Mouse (Mus musculus) gastrocnemius, postnatal 14 days (tissue): ENCODE results near the gene Abat. TPM values are rescaled to one million over a fixed set of nuclear protein-coding genes. Genes with fewer than 3 reads are reported as not detected.
"Not testable (repeated sequence)": the region's sequence is repeated elsewhere in the genome, so short reads cannot be mapped to it uniquely, and the experiment has no call there.

ENCODE experiments used
- DNase-seq: peaks from one replicate; pipeline ENCODE4 v3.0.0; 2021; ENCODE audit warnings: mixed read lengths
- intact Hi-C: fragments of 180-260 bp; cut with DNase I; formaldehyde crosslinking; loops from one replicate; pipeline ENCODE4 v1.15.1; 2025; ENCODE audit warnings: low total_unique reads
- total RNA-seq, 2 experiments: library from RNA; stranded (reverse); gene quantifications; 2 replicates each; pipeline ENCODE4 v1.2.3; 2021

Gene Abat
- total RNA-seq, 2 experiments from 2014 or later: 5.5 to 6.4 TPM

DNA sequence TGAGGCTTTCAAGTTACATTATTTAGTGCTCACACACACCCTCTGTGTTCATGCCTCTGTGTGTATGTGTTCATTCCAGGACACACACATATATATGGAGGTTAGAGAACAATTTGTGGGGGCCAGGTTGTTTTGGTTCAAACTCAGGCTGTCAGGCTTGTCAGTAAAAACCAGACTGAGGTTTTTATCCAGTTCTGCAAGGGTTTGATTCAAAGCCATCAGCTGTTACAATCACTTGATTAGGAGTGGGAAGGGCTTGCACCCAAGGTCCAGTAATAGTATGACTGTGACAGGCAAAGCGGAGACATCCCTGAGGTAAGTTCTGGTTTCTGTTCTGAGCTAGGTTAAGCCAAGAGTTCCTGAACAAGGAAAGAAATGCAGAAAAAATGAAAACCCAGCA lies 16.2 kb downstream of the Abat start:
- intact Hi-C loops: no loop called here
- no peak for DNase-seq

DNA sequence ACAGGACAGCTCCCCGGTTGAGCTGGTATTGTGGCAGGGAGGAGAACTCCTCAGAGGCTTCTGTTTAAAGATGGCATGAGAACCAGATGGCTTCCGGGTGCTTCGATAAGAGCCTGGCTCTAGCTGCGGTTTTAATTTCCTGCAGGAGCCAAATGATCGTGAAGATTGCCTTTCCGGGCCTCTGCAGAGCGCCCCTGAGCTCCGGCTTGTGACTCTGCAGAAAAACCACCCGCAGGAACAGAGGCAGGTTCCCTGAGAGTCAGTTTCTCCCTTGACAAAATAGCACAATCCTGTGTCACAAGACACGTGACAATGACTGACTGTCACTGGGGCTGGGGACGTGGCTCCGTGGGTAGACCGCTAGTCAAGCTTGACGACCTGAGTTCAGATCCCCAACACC lies 16.8 kb downstream of the Abat start:
- intact Hi-C loops: no loop called here
- DNase-seq: no peak

DNA sequence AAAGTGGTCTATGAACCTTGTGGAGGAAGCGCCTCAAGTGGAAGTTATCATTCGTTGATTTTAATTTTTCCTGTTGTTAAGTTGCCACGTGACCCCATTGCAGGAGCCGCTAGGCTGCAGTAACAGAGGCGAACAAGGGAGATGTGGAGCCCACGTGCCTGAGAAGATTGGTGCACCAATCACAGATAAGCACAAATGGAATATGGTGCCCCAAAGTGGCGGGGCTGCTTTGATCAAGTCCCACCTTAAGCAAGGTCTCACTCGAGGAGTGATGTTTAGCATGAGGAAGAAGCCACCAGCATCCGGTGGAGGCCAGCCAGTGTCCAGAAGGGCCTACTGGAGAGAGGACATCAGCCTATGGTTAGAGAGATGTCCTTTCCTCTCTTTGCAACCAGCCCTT lies 19.2 kb downstream of the Abat start:
- no peak for DNase-seq
- intact Hi-C loops: no loop called here

DNA sequence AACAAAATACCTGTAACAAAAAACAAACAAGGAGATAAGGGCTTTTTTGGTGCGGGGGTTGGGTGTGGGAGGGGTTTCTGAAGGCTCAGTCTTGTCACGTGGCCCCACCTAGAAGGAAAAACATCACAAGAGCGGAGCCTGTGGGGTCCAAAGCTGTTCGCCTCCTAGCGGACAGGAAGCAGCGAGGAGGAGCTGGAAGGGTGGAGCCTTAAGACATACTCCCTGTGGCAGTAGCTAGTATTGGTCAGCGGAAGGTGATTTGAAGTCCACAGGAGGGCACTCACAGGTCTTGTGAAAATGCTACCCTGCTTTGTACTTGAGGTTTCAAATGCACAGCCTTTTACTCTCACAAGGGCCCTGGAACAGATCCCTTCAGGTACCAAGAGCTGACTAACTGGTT lies 19.7 kb downstream of the Abat start:
- no peak for DNase-seq
- intact Hi-C loops: no loop called here

DNA sequence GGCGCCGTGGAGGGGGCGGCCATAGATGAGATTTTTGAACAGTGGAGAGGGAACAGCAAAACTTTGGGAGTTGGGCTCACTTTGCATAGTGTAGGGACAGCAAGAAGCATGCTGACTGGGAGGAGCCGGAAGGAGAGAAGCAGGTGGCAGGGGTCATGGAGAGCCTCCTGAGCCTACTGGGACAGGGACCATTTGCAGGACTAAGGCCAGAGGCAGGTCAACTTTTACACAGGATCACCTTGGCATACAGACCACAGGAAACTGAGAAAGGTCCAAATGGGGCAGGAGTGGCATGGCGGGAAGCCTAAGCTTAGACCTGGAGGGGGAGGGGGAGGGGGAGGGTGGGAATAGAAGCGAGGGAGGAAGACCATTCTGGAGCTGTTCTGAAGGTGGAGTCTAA lies 20.2 kb downstream of the Abat start:
- no peak for DNase-seq
- intact Hi-C loops: no loop called here

DNA sequence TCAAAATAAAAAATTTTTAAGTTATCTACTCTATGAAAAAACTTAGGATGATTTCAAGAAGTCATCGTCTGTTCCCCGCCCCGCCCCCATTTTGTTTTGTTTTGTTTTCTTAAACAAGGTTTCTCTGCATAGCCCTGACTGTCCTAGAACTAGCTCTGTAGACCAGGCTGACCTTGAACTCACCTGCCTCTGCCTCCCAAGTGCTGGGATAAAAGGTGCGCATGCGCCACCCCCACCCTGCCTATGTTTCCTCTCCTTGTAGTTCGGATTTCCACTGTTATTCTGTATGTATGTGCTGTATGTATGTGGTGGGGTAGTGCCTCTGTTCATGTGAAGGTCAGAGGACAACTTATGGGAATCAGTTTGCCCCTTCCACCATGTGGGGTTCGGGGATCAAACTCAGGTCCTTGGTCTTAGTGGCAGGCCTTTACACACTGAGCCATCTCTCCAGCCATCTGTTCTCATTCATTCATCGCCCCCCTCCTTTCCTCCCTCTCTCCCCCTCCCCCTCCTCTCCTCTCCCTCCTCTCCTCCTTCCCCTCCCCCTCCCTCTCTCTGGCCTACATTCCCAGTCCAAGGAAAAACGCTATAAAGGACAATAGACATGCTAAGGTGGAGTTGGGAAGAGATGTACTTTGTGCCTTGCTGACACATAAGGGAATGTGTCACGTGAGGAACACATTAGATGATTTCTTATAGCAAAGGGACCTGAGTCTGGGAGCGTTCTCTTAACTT lies 21.4 kb downstream of the Abat start:
- DNase-seq: no peak
- intact Hi-C loops: no loop called here

DNA sequence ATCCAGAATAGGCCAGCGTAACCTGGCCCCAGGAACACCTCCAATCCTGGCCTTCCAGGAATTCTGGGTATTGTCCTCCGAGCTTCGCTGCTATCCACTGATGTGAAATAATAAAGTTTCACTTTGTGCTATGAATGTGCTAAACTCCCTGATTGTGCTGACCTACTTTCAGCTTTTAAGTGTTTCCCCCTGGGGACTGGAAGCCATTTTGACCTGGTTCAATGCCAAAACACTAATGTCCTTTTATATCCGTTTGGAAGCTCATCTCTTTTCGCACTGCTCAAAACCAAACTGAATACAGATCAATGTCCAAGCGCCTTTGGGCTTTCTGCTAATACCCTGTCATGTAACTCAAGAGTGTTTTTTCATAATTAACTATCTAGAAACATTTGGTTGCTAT lies 22.2 kb downstream of the Abat start:
- DNase-seq: no peak
- intact Hi-C loops: no loop called here

DNA sequence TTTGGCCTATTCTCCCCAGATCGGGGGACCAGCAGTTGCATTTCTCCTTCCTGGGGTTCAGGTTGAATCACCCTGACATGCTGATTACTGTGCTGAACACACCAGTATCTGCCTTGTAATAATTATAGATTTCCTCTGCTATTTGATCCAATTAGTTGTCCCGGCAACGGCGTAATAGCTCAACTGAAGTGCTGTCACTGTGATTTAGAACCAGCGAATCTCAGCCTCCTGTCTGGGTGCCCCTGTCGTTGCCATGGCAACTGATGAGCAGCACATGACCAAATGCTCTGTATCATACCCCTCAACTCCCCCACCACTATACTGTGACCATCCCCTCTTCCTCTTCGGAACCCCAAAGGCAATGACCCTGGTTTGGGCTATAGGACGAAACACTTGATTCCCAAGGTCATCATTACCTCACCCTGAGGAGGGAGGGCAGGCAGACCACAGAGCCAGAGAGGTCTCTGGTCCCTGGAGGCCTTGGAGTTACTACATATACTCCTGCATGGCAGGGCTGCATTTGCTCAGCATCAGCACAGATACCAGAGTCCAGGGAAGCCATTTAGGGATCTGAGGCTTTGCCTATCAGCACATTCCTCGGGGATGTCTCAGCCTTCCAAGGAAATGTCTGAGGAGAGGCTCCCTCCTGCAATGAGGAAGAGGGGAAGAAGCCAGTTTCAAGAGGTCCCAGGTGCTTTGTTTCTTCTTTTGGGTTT lies 26.1 kb downstream of the Abat start:
- DNase-seq: no peak
- intact Hi-C loops: no loop called here

DNA sequence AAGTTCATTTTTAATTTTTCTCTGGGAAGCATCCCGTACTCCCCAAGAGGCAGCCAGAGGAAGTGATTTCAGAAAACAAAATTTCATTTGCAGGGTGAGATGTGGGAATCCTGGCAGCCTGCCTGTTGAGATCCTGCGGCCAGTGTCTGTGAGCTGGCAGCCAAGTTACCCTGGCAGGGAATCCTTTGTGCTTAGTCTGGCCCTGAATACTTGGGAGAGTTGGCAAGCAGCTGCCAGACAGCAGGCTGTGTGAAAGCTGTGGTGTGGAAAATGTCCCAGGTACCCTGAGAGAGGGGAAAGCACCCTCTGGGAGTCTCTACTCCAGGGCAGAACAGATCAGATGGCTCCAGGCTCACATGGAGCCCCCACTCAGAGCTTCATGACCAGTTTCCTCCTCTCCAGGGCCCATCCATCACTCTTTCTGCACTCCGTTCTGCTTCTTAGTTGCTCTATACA lies 27.7 kb downstream of the Abat start:
- intact Hi-C loops: no loop called here

DNA sequence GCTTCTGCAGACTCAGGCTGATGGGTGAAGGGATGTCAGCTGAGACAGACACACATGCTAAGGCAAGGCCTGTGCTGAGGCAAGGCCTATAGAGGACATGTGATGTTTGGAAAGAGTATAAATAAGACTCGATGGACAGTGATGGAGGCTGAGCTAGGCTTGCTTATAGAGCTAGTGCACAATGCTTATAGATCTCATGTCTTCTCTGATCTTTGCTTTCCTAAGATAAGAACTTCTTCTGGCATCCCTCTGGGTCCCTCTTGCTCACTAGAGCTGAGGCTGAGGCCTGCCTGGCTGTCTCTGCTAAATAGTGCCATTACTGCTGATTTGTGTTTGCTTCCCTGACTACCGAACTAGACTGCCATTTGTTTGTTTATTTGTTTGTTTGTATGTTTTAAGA lies 34.6 kb downstream of the Abat start:
- intact Hi-C loops: no loop called here

More for the DNA sequence above, 27.7 kb downstream of the Abat start:
- peak; percentile 77 for DNase-seq

DNA sequence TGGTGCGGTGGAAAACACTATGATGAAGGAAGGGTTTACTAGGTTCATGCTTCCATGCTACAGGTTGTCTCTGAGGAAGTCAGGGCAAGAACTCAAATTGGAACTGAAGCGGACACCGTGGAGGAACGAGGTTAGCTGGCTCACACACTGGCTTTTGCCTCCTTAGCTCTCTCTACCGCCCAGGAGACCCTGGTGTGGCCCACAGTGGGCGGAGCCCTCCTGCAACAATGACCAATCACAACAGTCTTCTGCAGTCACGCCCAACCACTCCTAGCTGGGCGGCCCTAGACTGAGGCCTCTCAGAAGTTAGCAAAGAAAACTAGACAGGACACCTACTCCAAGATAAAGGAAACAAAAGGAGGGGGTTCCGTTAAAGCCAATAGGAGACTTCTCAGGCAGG lies 36.3 kb downstream of the Abat start:
- no peak for DNase-seq
- intact Hi-C loops: no loop called here

More for the DNA sequence above, 34.6 kb downstream of the Abat start:
- no peak for DNase-seq

DNA sequence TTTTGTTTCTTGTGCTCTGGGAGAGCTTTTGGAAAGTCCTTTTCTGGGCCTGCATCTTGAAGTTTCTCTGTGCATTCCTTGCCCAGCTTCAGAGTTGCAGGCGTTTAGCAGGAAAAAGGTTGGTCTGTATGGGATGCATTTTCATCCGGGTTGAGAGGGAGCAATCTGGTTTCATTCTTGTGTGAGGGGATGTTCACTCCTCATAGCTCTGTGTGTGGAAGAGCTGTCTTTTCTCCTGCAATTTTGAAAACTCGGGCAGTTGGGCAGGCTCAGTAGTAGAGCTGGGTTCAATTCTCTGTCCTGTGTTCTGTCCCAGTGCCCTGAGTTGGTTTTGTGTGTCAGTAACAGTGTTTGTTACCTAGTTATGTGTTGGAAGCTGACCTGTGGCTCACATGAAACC lies 41.1 kb downstream of the Abat start:
- DNase-seq: no peak
- intact Hi-C loops: no loop called here

DNA sequence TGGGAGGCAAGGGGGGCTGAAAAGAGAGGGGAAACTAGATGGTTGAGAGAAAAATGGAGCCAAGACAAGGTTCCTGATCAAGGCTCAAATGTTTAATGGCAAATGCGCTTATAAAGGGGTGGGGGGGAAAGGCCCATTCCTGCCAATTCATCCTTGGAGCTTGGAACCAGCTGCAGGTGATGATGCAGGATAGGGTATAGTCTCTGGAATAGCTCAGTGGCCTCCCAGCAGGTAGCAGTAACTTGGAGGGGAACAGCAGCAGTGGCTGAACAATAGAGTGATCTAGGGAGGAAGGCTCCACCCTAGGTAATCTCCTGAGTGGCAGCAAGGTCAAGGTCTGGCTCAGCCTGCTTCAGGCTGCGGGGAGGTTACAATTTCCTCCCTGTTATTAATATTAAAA lies 41.5 kb downstream of the Abat start:
- intact Hi-C loops, DNase-seq: not testable (repeated sequence)

DNA sequence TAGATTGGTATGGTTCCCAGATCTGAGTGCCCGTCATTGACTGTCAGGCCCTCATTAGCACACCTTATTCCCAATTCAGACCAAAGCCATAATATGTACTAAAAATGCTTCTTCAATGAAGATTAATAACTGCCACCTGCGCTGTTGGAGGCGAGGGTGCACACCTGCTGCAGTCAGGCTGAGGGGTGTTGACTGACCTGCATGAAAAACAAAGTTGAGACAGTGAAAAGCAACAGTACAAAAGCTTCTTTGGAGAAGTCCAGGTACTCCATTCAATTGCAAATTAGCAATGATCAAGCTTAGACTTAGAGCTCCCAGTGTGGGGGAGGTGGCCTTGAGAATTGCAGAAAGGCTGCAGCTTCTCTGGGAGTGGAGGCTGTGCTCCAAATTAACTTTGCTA lies 42.1 kb downstream of the Abat start:
- intact Hi-C loops: not testable (repeated sequence)

DNA sequence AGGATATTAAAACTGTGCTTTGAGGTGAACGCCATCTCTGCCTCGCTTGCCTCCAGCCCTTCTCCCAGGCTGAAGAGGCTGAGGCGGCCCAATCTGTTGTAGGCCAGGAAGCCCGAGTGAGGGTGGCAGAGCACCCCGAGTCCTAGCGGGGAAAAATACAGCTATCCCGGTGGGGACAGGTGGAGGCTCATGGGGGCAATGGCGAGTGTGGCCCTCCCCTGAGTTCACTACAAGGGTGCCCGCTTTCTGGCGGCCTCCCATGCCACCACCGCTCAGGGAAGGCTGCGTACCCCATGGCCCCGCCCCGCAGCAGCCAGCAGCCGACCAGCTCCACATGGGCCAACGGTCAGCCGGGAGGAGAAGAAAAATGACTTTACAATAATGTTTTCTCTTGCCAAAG lies 46.9 kb downstream of the Abat start:
- no peak for DNase-seq
- intact Hi-C loops: no loop called here

More for the DNA sequence above, 42.1 kb downstream of the Abat start:
- not testable (repeated sequence) for DNase-seq

DNA sequence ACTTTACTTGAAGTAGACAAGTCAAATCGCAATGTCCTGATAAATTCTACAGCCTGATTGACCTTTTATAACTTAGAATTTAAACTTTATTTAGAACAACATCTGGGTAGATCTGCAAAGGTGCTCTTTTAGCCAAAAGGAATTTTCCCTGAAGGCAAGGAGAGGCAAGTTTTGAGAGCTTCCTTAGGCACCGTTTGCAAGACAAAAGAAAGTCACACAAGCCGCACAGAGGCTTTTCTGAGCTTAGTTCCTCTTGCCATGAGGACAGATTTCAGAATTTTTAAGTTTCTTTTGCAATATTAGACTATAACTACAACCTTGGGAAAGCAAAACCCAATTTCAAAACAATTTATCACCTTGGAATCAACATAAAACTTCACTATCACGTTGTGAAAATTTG lies 47.9 kb downstream of the Abat start:
- DNase-seq, intact Hi-C loops: not testable (repeated sequence)

DNA sequence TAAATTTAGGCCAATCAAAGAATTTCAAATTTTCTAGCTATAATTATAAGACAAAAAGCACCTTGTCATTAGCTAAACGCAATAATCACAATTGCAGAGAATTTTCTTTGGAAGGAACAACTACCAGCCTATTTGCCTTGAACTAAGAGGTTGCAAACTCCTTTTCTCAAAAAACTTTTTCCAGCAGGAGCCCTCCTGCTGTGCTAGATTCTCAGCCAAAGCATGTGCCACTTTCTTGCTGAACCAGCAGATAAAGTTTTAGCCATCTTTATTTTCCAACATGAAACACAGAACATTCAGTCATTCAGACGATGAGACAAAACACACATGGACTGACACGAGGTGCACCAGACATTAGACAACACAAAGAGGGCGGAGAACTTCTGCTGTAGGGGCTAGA lies 48.6 kb downstream of the Abat start:
- DNase-seq, intact Hi-C loops: not testable (repeated sequence)

DNA sequence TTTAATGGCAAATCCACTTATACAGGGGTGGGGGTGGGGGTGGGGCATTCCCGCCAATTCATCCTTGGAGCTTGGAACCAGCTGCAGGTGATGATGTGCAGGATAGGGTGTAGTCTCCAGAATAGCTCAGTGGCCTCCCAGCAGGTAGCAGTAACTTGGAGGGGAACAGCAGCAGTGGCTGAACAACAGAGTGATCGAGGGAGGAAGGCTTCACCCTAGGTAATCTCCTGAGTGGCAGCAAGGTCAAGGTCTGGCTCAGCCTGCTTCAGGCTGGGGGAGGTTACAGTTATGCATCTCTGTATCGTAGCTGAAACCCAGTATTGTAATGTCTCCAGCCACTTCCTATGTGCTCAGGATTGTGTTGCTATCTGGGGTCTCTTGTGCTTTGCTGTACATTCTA lies 49.6 kb downstream of the Abat start:
- DNase-seq, intact Hi-C loops: not testable (repeated sequence)

DNA sequence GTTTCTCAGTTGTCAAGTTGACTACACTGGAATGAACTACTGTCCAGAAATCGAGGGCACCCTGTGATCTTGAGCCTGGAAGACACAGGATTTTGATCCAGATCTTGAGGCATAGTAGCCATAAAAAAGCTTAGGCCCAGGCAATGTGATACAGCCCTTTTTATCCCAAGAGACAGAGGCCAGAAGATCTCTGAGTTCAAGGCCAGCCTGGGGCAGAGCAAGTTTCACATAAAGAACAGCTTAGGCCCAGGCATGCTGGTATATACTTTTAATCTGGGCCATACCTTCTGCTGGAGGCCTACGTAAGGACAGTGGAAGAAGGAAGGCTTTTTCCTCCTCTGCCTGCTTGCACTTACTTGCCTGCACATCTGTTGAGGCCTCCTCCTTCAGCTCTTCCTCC lies 51.6 kb downstream of the Abat start:
- intact Hi-C loops: no loop called here

DNA sequence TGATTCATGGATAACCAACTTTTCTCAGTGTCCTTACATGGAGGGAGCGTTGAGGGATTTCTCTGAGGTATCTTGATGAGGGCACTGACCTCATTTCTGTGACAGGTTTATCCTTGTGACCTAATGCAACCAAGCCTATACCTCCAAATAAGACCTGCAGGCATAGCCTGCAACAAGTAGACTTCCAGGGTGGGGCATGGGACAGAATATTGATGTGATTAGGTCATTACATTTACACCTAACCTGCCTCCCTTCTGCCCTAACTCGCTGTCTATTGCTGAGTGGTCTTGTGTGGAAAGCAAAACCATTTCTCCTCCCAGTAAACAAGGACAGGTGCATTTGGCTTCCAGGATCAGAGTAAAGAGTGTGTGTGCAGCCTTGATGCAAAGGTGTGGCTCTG lies 52.3 kb downstream of the Abat start:
- no peak for DNase-seq
- intact Hi-C loops: no loop called here

More for the DNA sequence above, 51.6 kb downstream of the Abat start:
- DNase-seq: no peak

DNA sequence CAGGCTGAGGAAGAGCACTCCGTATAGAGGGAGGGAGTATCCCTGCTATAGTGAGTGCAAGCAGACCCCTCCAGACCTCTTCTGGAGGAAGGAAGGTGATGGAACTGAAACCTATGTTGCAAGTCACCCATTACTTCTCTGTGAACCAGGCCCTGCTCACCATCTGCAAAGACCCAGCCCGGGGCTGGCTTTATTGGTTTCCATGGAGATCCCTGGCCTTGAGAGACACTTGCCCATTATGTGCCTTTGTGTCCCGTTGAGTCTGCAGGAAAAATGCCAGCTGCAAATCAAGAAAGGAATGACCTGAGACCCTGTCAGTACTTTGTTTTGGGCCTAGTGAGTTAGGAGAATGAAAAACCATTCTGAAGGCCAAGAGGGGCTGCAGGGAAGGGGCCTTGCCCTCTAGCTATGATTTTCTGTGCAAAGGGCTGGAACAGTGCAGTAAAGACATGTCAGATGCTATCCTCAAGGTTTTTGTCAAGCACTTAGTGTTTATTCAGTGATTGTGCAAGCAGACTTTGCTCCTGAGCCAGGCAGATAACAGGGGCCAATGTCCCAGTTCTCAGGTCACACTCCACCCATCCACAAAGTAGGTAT lies 53.0 kb downstream of the Abat start:
- no peak for DNase-seq

More for the DNA sequence above, 53.0 kb downstream of the Abat start:
- intact Hi-C loops: no loop called here
